Mouse (Mus musculus) splenic B cell, adult 2 months (primary cell): ENCODE results near the gene Zfp383.
"Not testable (repeated sequence)": the region's sequence is repeated elsewhere in the genome, so short reads cannot be mapped to it uniquely, and the experiment has no call there.

Experiments
- DNase-seq: peaks from one replicate; pipeline ENCODE4 v3.0.0-alpha.2; 2011; ENCODE audit warnings: low read depth, low spot score
- H3K27me3 ChIP-seq: 2 replicates; pipeline ENCODE4 v1.6.1; 2012; ENCODE audit warnings: mild to moderate bottlenecking, low read length, moderate library complexity, mixed read lengths; ENCODE audit not compliant: control insufficient read depth, poor library complexity, insufficient read depth, severe bottlenecking
- H3K36me3 ChIP-seq: 2 replicates; pipeline ENCODE4 v1.6.1; 2012; ENCODE audit warnings: mild to moderate bottlenecking, low read length, moderate library complexity, mixed read lengths; ENCODE audit not compliant: control insufficient read depth, poor library complexity, insufficient read depth, severe bottlenecking

The Zfp383 gene

GRCm38 (mm10) chr7:29956257-29956656, 48.2 kb downstream of the Zfp383 start:
- no peak for DNase-seq
- Histone ChIP-seq H3K27me3 (no peaks in the 10 kb centered on the region), H3K36me3 (0 out of 2 replicates have a peak, but pooled peaks cover 1% of the 10 kb centered on the region)

GRCm38 (mm10) chr7:29958125-29958724, 50.2 kb downstream of the Zfp383 start:
- DNase-seq: no peak
- no peaks in the 10 kb centered on the region for H3K27me3 ChIP-seq
- 0 out of 2 replicates have a peak, but pooled peaks cover 1% of the 10 kb centered on the region for H3K36me3 ChIP-seq

DNA sequence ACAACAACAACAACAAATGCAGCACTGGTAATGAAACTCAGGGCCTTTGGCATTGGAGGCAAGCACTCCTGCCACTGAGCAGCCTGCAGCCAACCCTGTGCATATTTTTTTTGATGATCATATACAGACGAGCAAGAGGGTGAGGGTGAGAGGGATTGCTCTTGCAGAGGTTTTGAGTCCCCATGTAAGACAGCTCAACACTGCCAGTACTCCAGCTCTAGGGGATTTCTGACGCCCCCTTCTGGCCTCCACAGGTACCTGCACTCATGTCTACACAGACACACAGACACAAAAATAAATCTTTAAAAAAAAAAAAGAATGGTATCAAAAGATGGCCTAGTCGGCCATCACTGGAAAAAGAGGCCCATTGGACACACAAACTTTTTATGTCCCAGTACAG, 51.0 kb downstream of the Zfp383 start:
- Histone ChIP-seq H3K27me3 (no peaks in the 10 kb centered on the region), H3K36me3 (0 out of 2 replicates have a peak, but pooled peaks cover 1% of the 10 kb centered on the region)
- DNase-seq: no peak

- H3K27me3 ChIP-seq, H3K36me3 ChIP-seq, DNase-seq: not testable (repeated sequence)
Measured at GRCm38 (mm10) chr7:29965115-29965810, 57.2 kb downstream of the Zfp383 start.
